Mouse (Mus musculus) stomach, postnatal 0 days (tissue): ENCODE data around the gene Lipc.

ENCODE experiments used
- CTCF ChIP-seq: IDR thresholded peaks from 2 replicates; pipeline ENCODE4 v1.5.1; 2016; ENCODE audit warnings: antibody characterized with exemption, low read depth, mild to moderate bottlenecking, moderate library complexity
- EP300 ChIP-seq: optimal IDR thresholded peaks from 2 replicates; pipeline ENCODE3; 2016; ENCODE audit warnings: antibody characterized with exemption

GRCm38 (mm10) chr9:70902821-70903730 lies 49.0 kb downstream of the Lipc start:
- no peak for TF ChIP-seq CTCF
- TF ChIP-seq EP300: no peak
